Mouse (Mus musculus) frontal cortex, adult (tissue): ENCODE results near the gene Mvp.

Experiments
- ATAC-seq: cut with Nextera tagmentation; 2 replicates; pipeline ENCODE4 v1.9.2; 2017; ENCODE audit warnings: mild to moderate bottlenecking, moderate library complexity, mixed read lengths; ENCODE audit not compliant: low TSS enrichment

The Mvp gene

DNA sequence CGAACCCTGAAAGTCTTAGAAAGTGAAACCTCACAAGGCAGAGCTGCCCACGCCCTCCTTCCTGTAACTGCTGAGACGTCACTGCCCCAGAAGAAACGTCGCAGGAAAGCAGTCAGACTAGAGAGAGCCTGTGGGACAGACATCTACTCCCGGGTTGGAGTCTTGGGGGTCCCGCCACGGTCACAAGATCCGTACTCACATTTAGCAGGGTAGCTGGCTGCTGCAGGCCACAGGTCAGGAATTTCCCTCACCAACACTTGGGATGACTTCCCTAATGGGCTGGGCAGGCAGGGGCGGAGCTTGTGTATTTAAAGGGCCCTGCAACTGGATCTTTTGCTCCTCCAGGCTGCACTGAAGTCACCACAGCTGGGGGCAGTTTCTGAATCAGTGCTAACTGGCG is at the start of gene Mvp:
Gene Mvp, minus strand, starts transcription at position 302 of the 400 bp plus-strand sequence.
- no peak for ATAC-seq

DNA sequence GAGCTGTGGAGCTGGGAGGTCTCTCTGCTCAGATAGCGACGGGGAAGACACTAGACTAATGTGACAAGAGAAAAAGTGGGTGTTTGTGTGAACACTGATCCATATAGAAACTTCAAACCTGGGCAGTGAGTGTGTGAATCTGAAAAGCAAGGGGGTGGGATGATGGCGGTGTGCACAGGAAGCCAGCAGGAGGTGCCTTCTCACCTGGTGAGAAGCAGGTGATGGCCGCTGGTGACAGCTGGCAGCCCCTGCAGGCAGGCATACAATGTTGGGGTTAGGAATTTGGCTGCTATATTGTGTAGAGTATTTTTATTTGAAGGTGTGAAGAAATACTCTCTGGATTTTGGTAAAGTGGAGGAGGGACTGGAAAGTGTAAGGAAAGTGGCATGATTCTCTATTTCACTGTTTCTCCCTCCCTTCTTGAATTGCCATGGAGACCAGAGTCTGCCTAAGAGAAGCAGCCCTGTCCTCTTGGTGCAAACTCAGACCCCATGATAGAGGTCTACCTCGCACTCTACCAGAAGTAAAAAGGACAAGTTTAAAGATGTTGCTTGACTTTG is 40.7 kb upstream of the Mvp start:
- peak; percentile 76 for ATAC-seq

GRCm38 (mm10) chr7:127041851-127042672 is 27.6 kb upstream of the Mvp start, which contains the start of gene Kif22:
Gene Kif22, minus strand, starts transcription at chr7:127042471.
- peak; percentile 94 for ATAC-seq

- ATAC-seq = no peak
Observed at GRCm38 (mm10) chr7:127031244-127031643, 16.8 kb upstream of the Mvp start.

DNA sequence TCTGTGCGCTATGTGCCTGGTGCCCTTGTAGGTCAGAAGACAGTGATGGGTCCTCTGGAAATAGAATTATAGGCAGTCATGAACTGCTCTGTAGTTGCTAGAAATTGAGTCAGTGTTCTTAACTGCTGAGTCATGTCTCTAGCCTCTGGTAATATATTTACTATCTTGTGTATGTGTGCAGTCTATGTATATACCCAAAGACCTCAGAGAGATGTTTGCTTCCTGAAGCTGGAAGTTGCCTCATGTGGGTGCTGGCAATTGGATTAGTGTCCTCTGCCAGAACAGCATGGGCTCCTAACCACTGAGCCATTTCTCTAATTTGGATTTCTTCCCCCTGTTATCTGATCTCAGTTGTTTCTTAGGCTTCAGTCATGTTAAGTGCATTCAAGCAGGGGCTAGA is 15.8 kb upstream of the Mvp start:
- no peak for ATAC-seq

DNA sequence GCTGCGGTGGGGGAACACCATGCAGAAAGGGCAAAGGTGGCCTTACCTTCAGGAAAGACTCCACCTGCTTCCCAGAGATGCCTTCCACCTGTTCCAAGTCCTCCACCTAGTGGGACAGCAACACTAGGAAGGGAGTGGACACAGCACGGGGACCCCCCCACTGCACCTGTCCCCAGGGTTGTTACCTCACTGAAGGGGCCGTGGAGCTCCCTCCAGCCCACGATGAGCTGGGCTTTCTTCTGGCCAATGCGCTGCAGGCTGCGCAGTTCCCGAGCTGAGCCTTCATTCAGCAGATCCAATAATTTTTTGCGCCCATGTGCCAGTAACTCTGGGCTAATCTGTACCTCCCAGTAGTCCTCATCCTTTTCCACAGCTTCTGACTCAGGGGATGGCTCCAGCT is 13.5 kb upstream of the Mvp start:
- ATAC-seq = no peak

GRCm38 (mm10) chr7:127026984-127027726 is 12.7 kb upstream of the Mvp start, which contains the start of gene Maz:
Gene Maz, minus strand, starts transcription at chr7:127027037.
- ATAC-seq = peak; percentile 64

GRCm38 (mm10) chr7:127026616-127026983 is 12.2 kb upstream of the Mvp start:
- no peak for ATAC-seq

DNA sequence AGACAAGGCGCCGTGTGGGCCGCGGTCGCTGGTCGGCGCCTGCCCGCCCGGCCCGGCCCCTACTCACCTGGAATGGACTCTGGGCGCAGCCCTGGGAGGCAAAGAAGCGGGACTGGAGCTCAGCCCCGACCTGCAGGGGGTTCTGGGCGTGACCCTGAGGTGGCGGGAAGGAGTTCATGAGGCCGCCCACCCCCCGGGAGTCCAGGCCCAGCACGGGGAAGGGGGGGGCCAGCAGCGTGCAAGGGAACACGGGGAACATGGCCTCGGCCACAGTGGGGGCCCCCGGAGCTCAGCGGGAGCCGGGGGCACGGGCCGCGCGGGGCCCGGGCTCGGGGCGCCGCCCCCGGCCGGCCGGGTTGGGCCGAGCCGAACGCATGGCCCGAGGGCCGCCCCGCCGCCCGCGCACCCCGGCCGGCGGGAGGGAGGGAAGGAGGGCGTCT is 11.8 kb upstream of the Mvp start:
- no peak for ATAC-seq

DNA sequence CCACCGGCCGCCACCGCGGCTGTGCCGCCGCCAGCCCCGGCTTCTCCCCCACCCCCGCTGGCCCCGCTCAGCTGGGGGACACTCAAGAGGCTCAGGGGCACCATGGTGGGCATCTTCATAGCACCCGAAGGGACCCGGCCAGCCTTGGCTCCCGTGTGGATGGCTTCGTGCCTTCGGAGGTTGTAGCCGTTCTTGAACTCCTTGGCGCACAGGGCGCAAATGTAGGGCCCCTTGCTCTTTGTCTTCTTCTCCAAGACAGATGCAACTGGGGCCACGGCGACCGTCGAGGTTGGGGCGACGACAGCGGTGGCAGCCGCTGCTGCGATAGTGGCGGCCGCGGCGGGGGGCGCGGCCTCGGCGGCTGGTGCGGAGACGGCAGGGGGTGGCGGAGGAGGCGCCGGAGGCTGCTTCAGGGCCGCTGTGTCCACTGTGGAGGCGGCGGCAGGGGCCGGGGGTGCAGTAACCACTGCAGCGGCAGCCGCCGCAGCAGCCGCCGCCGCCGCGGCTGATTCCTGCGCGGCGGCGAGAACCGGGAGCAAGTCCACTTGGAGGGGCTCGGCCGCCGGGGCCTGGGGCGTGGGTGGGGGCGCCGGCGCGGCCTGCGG is 11.2 kb upstream of the Mvp start:
- ATAC-seq = no peak

- ATAC-seq = peak; percentile 17; the same call in 1 of the 2 replicates
Observed at GRCm38 (mm10) chr7:127024755-127025555, 10.5 kb upstream of the Mvp start.

DNA sequence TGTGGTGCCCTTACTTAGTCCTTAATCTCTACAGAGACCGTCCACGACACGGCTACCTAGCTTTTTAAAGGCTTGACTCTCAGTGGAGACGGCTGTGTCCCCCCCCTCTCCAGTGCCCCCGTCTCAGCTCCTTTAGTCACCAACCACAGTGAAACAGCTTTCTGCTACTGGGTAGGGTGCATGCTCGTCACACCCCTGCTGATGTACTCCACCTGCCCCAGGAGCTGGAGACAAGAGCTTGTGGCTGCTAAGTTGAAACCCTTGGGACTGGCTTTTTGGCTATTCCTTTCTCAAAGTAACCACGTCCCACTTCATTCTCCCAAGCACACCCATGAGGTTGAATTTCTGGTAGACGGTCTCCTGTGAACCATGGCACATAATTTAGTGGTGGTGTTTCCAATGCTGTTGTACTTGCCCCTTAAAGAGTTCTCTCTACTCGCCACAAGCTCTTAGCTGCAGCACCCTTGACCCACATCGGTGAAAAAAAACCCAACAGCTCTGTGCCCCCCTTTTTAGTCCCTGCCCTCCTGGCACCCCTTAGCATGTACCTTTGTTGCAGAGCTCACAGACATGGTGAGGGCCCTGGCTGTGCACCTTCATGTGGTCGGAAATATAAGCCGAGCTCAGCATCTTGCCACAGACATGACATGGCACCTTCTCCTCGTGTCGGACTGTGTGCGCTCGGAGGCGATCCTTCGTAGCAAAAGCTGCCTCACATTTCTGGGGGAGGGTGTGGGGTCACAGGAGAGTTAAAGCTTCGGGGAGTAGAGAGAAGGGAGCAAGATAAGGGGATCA is 9.7 kb upstream of the Mvp start:
- no peak for ATAC-seq

DNA sequence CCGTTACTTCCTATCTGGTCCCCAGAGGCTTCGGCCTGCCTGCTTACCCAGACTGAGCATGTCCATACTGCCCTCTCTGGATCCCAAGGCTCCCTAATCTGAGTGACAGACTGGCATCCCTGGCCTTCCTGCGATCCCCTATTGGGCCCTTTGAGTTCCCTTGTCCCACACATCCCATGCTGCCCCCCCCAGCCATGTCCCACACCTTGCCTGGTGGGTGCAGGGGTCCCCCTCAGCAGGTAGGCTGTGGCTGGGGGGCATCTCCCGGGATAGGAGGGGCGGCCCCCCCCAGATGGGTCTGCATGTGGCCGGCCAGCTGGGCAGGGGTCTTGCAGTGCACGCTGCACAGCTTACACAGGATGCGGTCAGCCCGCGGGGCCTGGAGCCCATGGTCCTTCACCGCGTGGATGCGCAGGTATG is 8.9 kb upstream of the Mvp start:
- no peak for ATAC-seq

GRCm38 (mm10) chr7:127022528-127023271 is 8.3 kb upstream of the Mvp start:
- ATAC-seq = no peak

DNA sequence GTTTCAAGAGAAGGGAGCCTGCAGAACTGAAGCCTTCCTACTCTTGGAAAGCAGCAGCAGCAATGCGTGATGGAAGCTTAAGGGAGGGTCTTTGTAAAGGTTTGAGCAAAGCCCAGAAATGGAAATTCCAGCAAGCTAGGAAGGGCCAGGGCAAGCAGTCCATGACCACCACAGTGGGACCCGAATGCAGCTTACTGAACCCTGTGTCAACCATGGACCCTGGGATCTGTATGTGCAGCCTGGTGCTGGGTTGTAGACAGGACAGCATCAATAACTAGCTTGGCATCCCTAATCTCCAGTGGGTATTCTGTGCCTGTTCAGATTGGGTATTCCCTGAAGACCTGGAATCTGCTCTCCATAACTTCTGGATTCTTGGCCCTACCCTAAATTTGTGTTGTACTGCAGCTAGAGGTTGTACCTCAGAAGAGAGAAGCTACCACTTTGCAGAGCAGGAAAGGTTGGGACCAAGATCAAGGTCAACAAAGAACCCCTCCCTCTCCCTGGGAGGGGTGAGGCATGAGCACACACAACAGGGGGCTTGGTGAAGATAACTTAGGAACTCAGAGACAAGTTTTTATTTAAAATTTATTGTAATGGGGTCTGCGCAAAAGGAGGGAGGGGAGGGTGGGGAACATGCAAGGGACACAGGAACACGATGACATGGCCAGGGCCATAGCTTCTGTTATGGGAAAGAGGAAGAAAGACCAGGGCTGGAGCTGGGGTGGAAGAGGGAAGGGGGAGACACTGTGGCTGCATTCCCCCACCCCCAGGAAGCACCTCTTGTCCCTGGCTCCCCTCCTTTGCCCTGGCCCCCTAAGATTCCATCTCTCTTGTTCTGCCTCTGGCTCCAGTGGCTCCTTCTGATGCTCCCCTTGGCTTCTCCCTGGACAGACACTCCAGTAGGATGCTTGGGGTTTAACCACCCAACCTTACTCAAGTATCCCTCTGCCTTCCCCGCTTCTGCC is 7.4 kb upstream of the Mvp start:
- ATAC-seq = no peak

DNA sequence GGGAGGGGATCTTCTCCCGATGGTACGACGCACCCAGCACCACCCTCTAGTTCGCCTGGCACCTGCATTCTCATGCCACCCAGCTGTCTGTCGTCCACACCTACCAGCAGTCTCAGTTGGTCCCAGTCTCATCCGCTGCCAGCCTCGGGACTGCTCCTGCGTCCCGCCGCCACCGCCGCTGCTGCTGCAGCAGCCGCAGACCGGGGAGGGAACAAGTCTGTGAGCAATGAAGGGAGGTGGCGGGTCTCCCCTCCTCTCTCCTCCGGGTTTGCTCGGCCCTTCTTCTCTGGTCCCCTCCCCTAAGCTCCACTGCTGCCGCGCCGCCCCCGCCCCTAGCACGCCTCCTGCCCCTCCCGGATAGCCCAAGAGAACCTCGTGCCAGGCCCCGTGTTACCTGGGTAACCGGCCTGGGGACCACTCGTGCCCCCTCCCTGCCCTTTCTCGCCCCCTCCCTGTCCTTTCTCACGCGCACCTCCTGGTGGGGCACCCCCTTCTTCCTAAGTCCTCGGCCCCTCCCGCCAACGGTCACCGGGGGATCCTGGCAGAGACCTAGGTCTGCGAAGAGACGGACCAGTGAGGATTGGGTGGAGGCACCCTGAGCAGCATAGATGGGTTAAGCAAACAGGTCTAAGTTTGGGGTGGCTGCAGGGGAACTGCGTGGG is 6.6 kb upstream of the Mvp start, which contains the start of the genes Gm42742 and Prrt2:
Gene Gm42742, minus strand, starts transcription at position 197 of the 662 bp plus-strand sequence.
Gene Prrt2, minus strand, starts transcription at position 311 of the 662 bp plus-strand sequence.
- peak; percentile 21 for ATAC-seq

DNA sequence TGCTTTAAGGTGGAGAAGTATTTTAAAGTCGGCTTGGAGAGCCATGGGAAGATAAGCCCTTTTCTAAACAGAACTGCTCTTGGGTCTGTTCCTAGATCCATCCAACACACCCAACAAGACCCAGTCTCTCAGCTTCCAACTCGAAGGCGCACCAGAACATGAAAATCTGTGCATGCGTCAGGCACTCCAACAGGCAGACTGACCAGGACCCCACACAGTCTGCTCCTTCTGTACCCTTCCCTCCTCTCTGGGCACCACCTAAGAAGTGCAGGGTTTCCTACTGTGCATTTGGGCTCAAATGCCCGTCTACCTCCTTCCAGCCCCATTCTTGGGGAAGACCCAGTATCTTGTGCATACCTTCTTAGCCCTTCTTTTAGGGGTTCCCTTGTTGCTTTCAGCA is 6.1 kb upstream of the Mvp start:
- no peak for ATAC-seq

- no peak for ATAC-seq
Observed at GRCm38 (mm10) chr7:127020031-127020430, 5.6 kb upstream of the Mvp start.
